Mouse (Mus musculus) spleen, adult 2 months (tissue): ENCODE measurements around the gene Cilp. TPM values are rescaled to one million over a fixed set of nuclear protein-coding genes. Genes with fewer than 3 reads are reported as not detected.

ENCODE experiments used
- DNase-seq, 2 experiments: peaks; one replicate each; pipeline versions ENCODE4 v3.0.0 to v3.0.0-alpha.2; 2012 to 2021; ENCODE audit warnings: low spot score in 2 of 2, low read depth in 1 of 2
- H3K27ac ChIP-seq: fragments of 200-500 bp; 2 replicates; pipeline ENCODE4 v1.5.1; 2012; ENCODE audit warnings: low read length, inconsistent platforms; ENCODE audit not compliant: insufficient read depth
- H3K27me3 ChIP-seq: fragments of 200-500 bp; 2 replicates; pipeline ENCODE4 v1.6.1; 2012; ENCODE audit warnings: mild to moderate bottlenecking, moderate library complexity, low read length, inconsistent platforms; ENCODE audit not compliant: control insufficient read depth, insufficient read depth
- H3K36me3 ChIP-seq: fragments of 200-500 bp; 2 replicates; pipeline ENCODE4 v1.6.1; 2012; ENCODE audit warnings: mild to moderate bottlenecking, low read length, inconsistent platforms; ENCODE audit not compliant: control insufficient read depth, insufficient read depth
- H3K4me1 ChIP-seq: fragments of 200-500 bp; 2 replicates; pipeline ENCODE4 v1.6.1; 2011; ENCODE audit warnings: inconsistent platforms; ENCODE audit not compliant: control insufficient read depth, insufficient read depth, insufficient read length
- H3K4me3 ChIP-seq: fragments of 200-500 bp; 2 replicates; pipeline ENCODE4 v1.5.1; 2011; ENCODE audit warnings: mild to moderate bottlenecking, inconsistent platforms; ENCODE audit not compliant: insufficient read depth, insufficient read length; ENCODE audit errors: extremely low read depth
- CTCF ChIP-seq: fragments of 200-500 bp; IDR thresholded peaks from 2 replicates; pipeline ENCODE4 v1.5.1; 2011; ENCODE audit warnings: mild to moderate bottlenecking, inconsistent platforms; ENCODE audit not compliant: insufficient read depth, insufficient read length, insufficient replicate concordance; ENCODE audit errors: extremely low read depth
- POLR2A ChIP-seq: fragments of 200-500 bp; IDR thresholded peaks from 2 replicates; pipeline ENCODE4 v1.6.1; 2011; ENCODE audit warnings: low read depth, low read length, inconsistent platforms
- WGBS: fragments of 180-500 bp; shearing (Covaris S2); methylation state at CpG from one replicate; pipeline ENCODE4 v1.1.7; 2018; 5-methylcytosine and 5-hydroxymethylcytosine counted together
- polyA plus RNA-seq: library from polyadenylated mRNA; depleted of rRNA; stranded (reverse); fragments of >200 nt; gene quantifications from 2 replicates; pipeline ENCODE4 v1.2.3, GENCODE M21; 2012

The Cilp gene
- polyA plus RNA-seq, 1 experiment = 2.5 TPM

DNA sequence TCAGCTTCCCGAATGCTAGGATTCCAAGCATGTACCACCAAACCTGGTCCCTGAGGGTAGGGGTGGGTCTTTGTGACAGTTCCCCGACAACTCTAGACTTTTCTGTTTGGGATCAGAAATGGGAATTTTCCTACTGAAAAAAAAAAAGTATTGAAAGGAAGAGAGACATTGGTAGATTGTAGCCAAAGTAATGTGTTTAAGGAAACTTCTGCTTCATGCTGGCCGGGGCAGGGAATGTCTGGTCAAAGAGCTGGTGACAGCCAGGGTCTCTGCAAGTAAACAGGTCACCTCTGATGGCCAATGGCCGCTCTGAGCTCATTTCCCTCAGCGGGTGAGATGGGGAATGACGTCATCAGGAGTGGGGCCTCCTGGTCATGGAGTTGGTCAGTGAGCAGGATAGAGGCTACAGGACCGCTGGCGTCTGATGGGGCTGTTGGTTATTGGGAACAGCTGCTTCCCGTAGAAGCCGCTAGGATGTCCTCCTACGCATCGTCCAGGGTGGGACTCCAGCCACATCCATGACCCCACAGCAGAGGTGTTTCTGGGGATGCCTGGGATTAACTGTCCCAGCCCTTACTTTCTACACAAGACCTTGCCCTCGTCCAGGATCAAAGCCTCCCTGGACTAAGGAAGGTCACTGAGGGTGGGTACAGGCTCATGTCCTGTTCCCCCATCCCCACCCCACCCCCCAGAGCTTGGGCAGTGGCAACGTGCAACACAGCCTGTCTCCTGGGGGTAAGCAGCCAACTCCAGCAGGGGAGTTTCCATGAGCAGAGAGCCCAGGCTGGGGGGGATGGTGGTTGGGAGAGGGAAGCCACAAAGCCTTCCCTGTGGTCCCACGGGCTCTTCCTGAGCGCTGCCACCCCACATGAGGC is 17.2 kb upstream of the Cilp start:
- 74% methylated on average over 16 of the region's 16 CpGs for WGBS
- Histone ChIP-seq H3K27ac (no peak overlapping the region), H3K4me1 (no peaks in the 10 kb centered on the region), H3K36me3 (no peaks in the 10 kb centered on the region), H3K27me3 (no peaks in the 10 kb centered on the region), H3K4me3 (no peak overlapping the region)
- no peak for DNase-seq
- TF ChIP-seq POLR2A (no peak), CTCF (no peak)

DNA sequence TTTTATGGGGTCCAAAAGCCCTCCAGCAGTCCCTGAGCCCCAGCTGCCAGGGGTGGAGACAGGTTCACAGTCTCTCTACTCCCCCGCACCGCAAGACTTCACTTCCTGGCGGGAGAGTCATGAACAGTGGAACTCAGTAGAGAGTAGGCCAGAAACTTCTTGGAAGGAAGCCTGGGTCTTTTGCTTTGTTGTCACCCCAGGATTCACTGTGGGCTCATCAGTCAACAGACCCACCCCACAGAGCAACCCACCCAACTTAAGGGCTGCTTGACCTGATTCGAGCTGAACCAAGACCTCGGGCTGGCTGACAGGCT is 16.6 kb upstream of the Cilp start:
- H3K36me3 ChIP-seq = no peaks in the 10 kb centered on the region
- WGBS = 69% methylated on average over 5 of the region's 5 CpGs
- TF ChIP-seq CTCF (no peak), POLR2A (no peak)
- no peak overlapping the region for H3K27ac ChIP-seq
- no peaks in the 10 kb centered on the region for H3K4me1 ChIP-seq
- H3K4me3 ChIP-seq = no peak overlapping the region
- no peaks in the 10 kb centered on the region for H3K27me3 ChIP-seq
- no peak for DNase-seq

DNA sequence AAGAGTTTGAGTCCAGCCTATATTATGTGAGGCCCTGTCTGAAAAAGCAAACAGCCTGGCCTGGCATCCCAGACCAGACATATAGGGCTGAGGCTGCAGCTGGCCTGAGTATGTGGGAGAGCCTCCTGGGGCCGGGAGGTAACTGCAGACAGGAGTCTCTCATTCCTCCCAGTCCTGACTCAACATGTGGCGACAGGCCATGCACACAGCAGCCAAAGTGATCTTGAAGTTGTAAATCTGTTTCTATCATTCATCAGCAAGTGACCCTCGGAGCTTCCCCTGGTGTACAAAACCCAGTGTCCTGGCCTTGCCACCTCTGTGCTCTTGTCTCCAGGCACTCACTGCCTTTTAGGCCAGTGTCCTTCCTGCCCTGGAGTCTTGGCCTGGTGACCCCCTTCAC is 13.0 kb upstream of the Cilp start:
- TF ChIP-seq CTCF (no peak), POLR2A (no peak)

DNA sequence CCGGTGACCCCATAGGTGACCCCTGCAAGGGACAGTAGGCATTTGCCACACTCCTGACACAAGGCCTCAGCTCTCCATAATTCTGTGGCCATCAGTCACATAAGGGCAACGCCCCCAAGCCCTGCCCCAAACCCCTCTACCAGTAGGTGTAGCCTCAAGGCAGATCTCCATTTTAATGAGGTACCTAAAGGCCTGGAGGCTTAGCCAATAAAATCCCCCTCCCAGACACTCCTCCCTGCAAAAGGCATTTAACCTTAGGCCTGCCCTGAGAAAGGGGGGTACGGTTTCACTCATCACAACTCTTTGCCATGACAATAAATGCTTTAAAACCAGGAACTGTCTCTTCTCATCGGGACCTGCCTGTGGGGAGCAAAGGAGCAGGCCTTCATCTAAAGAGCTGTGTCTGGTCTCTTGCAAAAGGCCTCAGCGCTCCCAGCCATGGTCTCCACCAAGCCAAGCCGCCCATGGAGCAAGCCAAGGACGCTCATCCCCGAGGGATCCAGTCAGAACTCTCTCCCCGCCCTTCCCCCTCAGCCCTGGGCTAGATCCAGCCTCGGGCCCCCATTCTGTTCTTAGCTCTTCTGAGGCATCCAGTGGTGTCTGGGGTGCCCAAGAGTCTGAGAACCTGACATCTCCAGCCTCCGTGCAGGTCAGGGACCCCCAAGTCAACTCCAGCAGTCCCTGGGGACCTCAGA is 8.9 kb upstream of the Cilp start:
- WGBS = 91% methylated on average over 11 of the region's 11 CpGs
- Histone ChIP-seq H3K4me1 (no peaks in the 10 kb centered on the region), H3K27ac (no peak overlapping the region), H3K36me3 (no peaks in the 10 kb centered on the region), H3K27me3 (no peaks in the 10 kb centered on the region), H3K4me3 (no peak overlapping the region)
- no peak for DNase-seq
- TF ChIP-seq POLR2A (no peak), CTCF (no peak)

More for the DNA sequence above, 13.0 kb upstream of the Cilp start:
- Histone ChIP-seq H3K4me3 (no peak overlapping the region), H3K27ac (no peak overlapping the region), H3K4me1 (no peaks in the 10 kb centered on the region), H3K36me3 (no peaks in the 10 kb centered on the region), H3K27me3 (no peaks in the 10 kb centered on the region)
- WGBS = 92% methylated on average over 3 of the region's 3 CpGs
- DNase-seq = no peak

DNA sequence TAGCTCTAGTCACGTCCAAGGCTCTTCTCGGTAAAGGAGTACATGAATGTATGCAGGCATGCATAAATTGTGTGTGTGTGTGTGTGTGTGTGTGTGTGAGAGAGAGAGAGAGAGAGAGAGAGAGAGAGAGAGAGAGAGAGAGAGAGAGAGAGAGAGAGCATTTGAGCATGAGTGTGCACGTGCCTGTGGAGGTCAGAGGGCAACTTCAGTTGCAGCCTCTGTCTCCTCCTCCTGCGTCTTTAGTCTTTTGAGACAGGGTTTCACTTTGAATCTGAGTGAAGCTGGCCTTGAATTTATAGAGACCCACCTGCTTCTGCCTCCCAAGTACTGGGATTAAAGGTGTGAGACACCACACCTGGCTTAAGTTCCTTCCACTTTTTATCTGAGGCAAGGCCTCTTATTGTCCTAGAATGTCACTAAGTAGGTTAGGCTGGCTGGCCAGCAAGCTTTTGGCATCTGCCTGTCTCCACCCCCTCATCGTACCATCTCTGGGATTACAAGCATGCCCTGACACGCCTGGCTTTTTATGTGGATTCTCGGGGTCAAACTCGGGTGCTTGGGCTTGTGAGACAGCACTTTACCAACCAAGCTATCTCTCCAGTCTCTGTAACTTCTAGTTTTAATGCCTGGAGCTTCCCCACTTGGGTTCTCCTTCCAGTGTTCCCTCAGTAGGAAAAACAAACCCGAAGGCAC is 7.6 kb upstream of the Cilp start:
- no peaks in the 10 kb centered on the region for H3K27me3 ChIP-seq
- no peaks in the 10 kb centered on the region for H3K36me3 ChIP-seq
- WGBS = 83% methylated on average over 9 of the region's 9 CpGs
- no peak overlapping the region for H3K4me3 ChIP-seq
- no peak overlapping the region for H3K27ac ChIP-seq
- DNase-seq = no peak
- H3K4me1 ChIP-seq = no peaks in the 10 kb centered on the region
- TF ChIP-seq CTCF (no peak), POLR2A (no peak)

DNA sequence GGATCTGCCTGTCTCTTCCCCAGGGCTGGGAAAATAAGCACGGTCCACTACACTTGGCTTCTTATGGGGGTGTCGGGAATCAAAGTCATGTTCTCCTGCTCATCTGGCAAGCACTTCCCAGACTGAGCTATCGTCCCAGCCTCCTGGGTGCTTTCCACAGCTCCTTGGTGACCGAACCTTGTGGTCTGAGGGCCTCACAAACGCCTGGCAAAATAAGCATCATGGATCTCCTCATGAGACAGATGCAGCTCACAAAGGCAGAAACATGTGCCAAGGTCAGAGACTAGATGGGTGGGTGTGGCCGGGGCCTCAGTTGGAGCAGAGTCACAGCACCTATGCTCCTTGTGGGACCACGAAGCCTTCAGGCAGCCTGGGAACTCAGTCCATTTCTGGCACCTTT is 5.6 kb upstream of the Cilp start:
- DNase-seq = no peak
- TF ChIP-seq CTCF (no peak), POLR2A (no peak)

More for the DNA sequence above, 5.6 kb upstream of the Cilp start:
- Histone ChIP-seq H3K4me1 (no peaks in the 10 kb centered on the region), H3K4me3 (no peak overlapping the region), H3K27ac (no peak overlapping the region), H3K36me3 (no peaks in the 10 kb centered on the region), H3K27me3 (no peaks in the 10 kb centered on the region)
- WGBS = 86% methylated on average over 7 of the region's 7 CpGs
